Mouse (Mus musculus): Measurements from ENCODE around the gene Mea1.

Mea1 gene

GRCm38 (mm10) chr17:46661981-46662380 is 16.6 kb upstream of the Mea1 start:
- in situ Hi-C loops (cut with MboI; ENCODE audit: low pct_unique_long_range_greater_than_20kb in 1 of 2, low sequenced_read_pairs in 2 of 2, unreplicated experiment in 1 of 2), result no loop called here

DNA sequence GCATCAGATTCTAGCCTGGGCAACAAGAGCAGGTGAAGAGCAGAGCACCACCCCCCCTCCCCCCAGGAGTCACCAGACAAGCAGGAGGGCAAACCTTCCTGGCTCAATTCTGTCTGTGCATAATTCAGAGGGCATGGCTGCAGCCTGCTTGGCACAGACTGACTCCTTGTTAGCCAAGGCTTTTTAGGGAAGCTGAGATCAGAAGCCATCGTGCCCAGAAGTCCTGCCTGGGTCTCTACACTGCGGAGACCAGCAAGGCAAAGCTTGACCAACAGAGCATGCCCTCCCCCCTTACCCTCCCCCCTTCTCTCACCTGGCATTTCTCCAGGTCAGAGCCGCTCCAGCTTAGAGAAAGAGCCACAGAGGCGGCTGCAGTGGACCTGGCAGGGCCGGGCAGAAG is 15.9 kb upstream of the Mea1 start:
- in situ Hi-C loops (cut with MboI; ENCODE audit: low pct_unique_long_range_greater_than_20kb in 1 of 2, low sequenced_read_pairs in 2 of 2, unreplicated experiment in 1 of 2), result no loop called here

DNA sequence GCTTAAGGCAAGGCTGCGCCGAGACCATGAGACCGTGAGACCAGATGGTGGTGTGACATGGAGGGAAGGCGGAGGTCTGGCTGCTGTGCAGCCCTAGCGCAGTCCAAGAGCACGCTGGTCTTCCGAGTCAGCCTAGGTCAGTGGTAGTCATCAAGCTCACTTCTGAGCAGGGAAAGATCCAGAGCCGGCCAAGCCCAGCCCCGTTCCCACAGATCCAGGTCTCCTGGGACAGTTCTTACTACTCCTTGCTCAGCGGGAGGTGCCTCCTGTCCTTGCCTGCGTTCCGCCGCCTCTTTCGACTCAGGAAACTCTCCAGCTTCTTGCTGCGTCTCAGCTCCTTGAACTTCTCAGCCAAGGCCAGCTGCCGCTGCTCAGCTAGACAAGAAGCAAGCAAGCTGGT is 10.9 kb upstream of the Mea1 start:
- in situ Hi-C loops (cut with MboI; ENCODE audit: low pct_unique_long_range_greater_than_20kb in 1 of 2, low sequenced_read_pairs in 2 of 2, unreplicated experiment in 1 of 2), result no loop called here

- in situ Hi-C loops (cut with MboI; ENCODE audit: low pct_unique_long_range_greater_than_20kb in 1 of 2, low sequenced_read_pairs in 2 of 2, unreplicated experiment in 1 of 2), result no loop called here
Observed at GRCm38 (mm10) chr17:46669911-46670310, 8.7 kb upstream of the Mea1 start.

GRCm38 (mm10) chr17:46673850-46674529 is 4.6 kb upstream of the Mea1 start, which contains the start of gene Rrp36:
Rrp36 (minus strand) TSS chr17:46674352.
- in situ Hi-C loops (cut with MboI; ENCODE audit: low pct_unique_long_range_greater_than_20kb in 1 of 2, low sequenced_read_pairs in 2 of 2, unreplicated experiment in 1 of 2), result no loop called here

- in situ Hi-C loops (cut with MboI; ENCODE audit: low pct_unique_long_range_greater_than_20kb in 1 of 2, low sequenced_read_pairs in 2 of 2, unreplicated experiment in 1 of 2), result no loop called here
Observed at GRCm38 (mm10) chr17:46674530-46675283, 3.9 kb upstream of the Mea1 start.

GRCm38 (mm10) chr17:46678911-46679310 is 318 bp downstream of the Mea1 start:
- in situ Hi-C loops (cut with MboI; ENCODE audit: low pct_unique_long_range_greater_than_20kb in 1 of 2, low sequenced_read_pairs in 2 of 2, unreplicated experiment in 1 of 2), result no loop called here

DNA sequence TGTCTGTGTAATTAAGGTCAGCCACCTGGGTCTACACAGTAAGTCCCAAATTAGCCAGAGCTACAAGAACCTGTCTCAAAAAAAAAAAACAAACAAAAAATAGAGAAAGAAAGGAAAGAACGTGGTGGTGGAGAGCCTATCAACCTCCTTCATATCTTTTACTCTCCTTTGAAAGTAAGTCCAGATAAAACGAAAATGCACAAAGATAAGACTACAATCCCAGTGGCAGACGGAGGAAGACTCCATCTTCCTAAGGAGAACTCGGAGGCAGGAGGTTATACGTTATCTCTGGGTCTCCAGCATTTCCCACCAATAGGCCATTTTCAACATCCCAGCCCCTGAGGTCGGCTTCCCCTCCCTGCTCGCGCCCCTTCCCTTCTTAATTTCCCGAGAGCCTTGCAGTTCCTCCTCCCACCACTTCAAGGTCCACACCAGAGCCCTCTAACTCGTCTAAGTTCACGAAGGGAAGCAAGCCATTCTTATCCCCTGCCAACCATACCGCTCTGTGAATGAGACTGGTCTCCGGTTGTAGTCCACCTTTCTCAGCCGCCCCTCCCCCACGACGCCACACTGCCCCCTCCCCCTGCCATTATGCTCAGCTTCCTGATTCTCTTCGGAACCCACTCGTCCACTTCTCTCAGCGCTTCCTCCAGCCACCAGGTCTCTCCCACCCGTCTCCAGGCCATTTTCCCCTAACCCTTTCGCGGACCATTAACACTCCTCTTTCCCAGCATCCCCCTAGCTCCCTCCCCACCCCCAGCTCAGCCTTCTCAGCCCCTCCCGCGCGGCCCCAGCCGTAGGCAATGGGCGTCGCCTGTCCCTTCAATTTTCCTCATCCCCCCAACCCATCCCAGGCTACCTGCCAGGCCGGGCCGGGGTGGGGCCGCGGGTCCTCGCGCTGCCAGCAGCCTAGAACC is 1.5 kb downstream of the Mea1 start:
- in situ Hi-C loops (cut with MboI; ENCODE audit: low pct_unique_long_range_greater_than_20kb in 1 of 2, low sequenced_read_pairs in 2 of 2, unreplicated experiment in 1 of 2), result no loop called here

GRCm38 (mm10) chr17:46680760-46681373 is 2.3 kb downstream of the Mea1 start, which contains the start of gene Klhdc3:
Klhdc3 (minus strand) TSS chr17:46680914.
- in situ Hi-C loops (cut with MboI; ENCODE audit: low pct_unique_long_range_greater_than_20kb in 1 of 2, low sequenced_read_pairs in 2 of 2, unreplicated experiment in 1 of 2), result no loop called here

GRCm38 (mm10) chr17:46681466-46682118 is 3.0 kb downstream of the Mea1 start:
- in situ Hi-C loops (cut with MboI; ENCODE audit: low pct_unique_long_range_greater_than_20kb in 1 of 2, low sequenced_read_pairs in 2 of 2, unreplicated experiment in 1 of 2), result no loop called here

DNA sequence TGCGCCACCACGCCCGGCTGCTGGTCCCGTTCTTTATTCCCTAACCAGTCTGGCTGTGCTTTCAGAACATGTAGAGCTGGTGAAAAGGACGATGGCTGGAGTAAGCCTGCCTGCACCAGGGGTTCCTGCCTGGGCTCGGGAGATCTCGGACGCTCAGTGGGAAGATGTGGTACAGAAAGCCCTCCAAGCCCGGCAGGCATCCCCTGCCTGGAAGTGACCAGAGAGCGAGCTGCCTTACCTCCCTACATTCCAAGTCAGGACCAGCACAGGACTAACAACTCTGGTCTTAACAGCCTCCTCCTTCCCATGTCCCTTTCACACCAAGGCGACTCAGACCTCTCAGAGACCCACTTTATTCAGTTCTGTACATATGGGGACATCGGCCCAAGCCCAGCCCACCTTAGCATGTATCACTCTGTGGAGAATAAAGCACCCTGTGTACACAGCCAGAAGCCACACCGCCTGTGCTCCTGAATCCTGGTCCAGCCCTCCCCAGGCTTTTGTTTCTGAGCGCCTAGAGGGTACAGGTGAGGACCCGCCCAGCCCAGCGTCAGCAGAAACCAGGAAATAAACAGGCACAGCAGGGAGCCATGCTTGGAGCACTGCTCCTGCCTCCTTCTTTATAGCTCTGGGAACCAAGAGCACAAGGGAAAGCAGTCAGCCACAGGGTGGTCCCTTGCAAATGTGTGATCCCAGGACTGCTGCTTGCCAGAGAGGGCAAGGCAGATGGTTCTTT is 4.2 kb downstream of the Mea1 start:
- in situ Hi-C loops (cut with MboI; ENCODE audit: low pct_unique_long_range_greater_than_20kb in 1 of 2, low sequenced_read_pairs in 2 of 2, unreplicated experiment in 1 of 2), result no loop called here

DNA sequence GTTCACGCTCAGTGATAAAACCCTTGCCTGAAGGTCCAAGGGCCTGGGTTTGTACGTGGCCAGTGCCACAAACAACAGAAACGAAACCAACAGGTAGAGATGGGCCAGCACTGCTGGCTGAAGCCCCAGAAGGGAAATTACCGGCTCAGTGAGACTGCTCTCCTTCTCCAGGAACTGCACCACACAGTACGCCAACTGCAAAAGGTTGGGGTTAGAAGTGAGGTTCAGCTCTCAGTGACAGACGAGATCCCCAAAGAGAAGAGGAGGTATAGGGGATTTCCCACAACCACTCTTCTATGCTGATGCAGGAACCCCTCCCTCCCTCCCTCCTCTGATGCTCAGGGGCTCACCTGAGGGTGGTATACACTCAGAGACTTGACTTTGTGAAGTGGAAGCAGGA is 7.3 kb downstream of the Mea1 start:
- in situ Hi-C loops (cut with MboI; ENCODE audit: low pct_unique_long_range_greater_than_20kb in 1 of 2, low sequenced_read_pairs in 2 of 2, unreplicated experiment in 1 of 2), result no loop called here

DNA sequence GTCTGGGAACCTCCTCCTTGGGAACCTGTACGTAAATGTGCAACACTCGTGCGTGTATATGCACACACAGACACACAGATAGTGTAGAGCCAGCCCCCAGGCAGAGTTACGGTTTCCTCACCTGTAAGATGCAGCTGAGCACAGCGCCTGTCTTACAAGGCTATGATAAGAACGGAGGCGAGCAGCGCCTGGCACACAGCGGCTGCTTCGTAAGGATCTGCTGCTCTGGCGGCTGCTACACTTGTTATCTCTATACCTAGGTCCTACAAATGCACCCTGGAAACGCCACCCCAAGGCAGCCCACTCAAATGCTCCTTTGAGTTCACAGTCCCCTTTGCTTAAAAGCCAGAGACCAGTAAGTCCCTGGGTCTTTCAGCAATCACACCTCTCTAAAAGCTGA is 12.1 kb downstream of the Mea1 start:
- in situ Hi-C loops (cut with MboI; ENCODE audit: low pct_unique_long_range_greater_than_20kb in 1 of 2, low sequenced_read_pairs in 2 of 2, unreplicated experiment in 1 of 2), result no loop called here

DNA sequence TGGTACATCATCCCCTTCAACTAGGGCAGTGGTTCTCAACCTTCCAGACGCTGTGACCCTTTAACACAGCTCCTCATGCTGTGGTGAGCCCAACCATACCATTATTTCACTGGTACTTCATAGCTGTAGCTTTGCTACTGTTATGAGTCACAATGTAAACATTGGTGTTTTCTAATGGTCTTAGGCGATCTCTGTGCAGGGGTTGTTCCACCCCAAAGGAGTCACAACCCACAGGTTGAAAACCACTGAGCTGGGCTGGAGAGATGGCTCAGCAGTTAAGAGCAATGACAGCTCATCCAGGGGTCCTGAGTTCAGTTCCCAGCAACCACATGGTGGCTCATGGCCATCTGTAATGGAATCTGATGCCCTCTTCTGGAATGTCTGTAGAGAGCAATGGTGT is 12.8 kb downstream of the Mea1 start:
- in situ Hi-C loops (cut with MboI; ENCODE audit: low pct_unique_long_range_greater_than_20kb in 1 of 2, low sequenced_read_pairs in 2 of 2, unreplicated experiment in 1 of 2), result no loop called here

DNA sequence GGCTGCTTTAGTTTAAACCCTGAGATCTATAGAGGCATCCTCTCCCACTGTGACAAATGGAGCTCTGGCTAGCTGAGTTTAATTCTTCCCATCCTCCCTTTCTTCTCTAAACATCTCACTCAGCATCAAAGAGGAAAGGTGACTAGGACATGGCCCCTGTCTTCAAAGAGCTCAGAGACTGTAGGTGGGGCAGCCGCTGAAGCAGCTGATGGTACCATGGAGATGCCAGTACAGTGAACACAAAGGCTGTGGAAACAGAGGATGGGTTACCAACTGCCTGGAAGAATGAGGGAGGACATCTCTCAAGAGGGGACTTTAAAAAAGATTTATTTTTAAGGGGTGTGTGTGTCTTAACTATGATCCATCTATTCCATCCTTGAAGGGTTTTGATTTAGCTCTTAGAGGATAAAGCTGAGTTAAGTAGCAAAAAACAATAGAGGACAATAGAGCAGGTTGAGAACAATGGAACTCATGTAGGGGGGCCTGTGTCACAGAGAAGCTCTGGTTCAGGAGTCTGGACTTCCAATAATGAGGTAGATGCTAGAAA is 16.0 kb downstream of the Mea1 start:
- in situ Hi-C loops (cut with MboI; ENCODE audit: low pct_unique_long_range_greater_than_20kb in 1 of 2, low sequenced_read_pairs in 2 of 2, unreplicated experiment in 1 of 2), result no loop called here

- in situ Hi-C loops (cut with MboI; ENCODE audit: low pct_unique_long_range_greater_than_20kb in 1 of 2, low sequenced_read_pairs in 2 of 2, unreplicated experiment in 1 of 2), result no loop called here
Observed at GRCm38 (mm10) chr17:46698515-46698914, 19.9 kb downstream of the Mea1 start.

GRCm38 (mm10) chr17:46699245-46699644 is 20.7 kb downstream of the Mea1 start:
- in situ Hi-C loops (cut with MboI; ENCODE audit: low pct_unique_long_range_greater_than_20kb in 1 of 2, low sequenced_read_pairs in 2 of 2, unreplicated experiment in 1 of 2), result no loop called here

Data from mouse embryonic stem cell (cell line).